Mouse (Mus musculus): ENCODE data around the gene Fanca.
A peak's percentile ranks its signal among the peaks of the same experiment; 100 is the strongest.

The Fanca gene

GRCm38 (mm10) chr8:123318467-123318911, at the start of gene Fanca:
Gene Fanca (minus strand): TSS chr8:123318576.
- ATAC-seq (ENCODE audit: insufficient number of reproducible peaks, low FRiP score, low TSS enrichment): peak; percentile 100

- ATAC-seq (ENCODE audit: insufficient number of reproducible peaks, low FRiP score, low TSS enrichment): peak; percentile 64; the same call in 1 of the 2 replicates
Observed at GRCm38 (mm10) chr8:123361082-123361739, 42.8 kb upstream of the Fanca start.

GRCm38 (mm10) chr8:123353216-123353615, 34.8 kb upstream of the Fanca start:
- no peak for ATAC-seq (ENCODE audit: insufficient number of reproducible peaks, low FRiP score, low TSS enrichment)

GRCm38 (mm10) chr8:123352786-123353185, 34.4 kb upstream of the Fanca start:
- ATAC-seq (ENCODE audit: insufficient number of reproducible peaks, low FRiP score, low TSS enrichment): no peak

- ATAC-seq (ENCODE audit: insufficient number of reproducible peaks, low FRiP score, low TSS enrichment): no peak
Observed at GRCm38 (mm10) chr8:123352118-123352517, 33.7 kb upstream of the Fanca start.

- ATAC-seq (ENCODE audit: insufficient number of reproducible peaks, low FRiP score, low TSS enrichment): no peak
Observed at GRCm38 (mm10) chr8:123349073-123349472, 30.7 kb upstream of the Fanca start.

GRCm38 (mm10) chr8:123348237-123348843, 30.0 kb upstream of the Fanca start:
- ATAC-seq (ENCODE audit: insufficient number of reproducible peaks, low FRiP score, low TSS enrichment): no peak

GRCm38 (mm10) chr8:123347293-123347692, 28.9 kb upstream of the Fanca start:
- ATAC-seq (ENCODE audit: insufficient number of reproducible peaks, low FRiP score, low TSS enrichment): no peak

- ATAC-seq (ENCODE audit: insufficient number of reproducible peaks, low FRiP score, low TSS enrichment): no peak
Observed at GRCm38 (mm10) chr8:123345856-123346255, 27.5 kb upstream of the Fanca start.

GRCm38 (mm10) chr8:123345135-123345534, 26.8 kb upstream of the Fanca start:
- no peak for ATAC-seq (ENCODE audit: insufficient number of reproducible peaks, low FRiP score, low TSS enrichment)

GRCm38 (mm10) chr8:123343422-123343821, 25.0 kb upstream of the Fanca start:
- no peak for ATAC-seq (ENCODE audit: insufficient number of reproducible peaks, low FRiP score, low TSS enrichment)

GRCm38 (mm10) chr8:123342911-123343310, 24.5 kb upstream of the Fanca start:
- no peak for ATAC-seq (ENCODE audit: insufficient number of reproducible peaks, low FRiP score, low TSS enrichment)

GRCm38 (mm10) chr8:123342253-123342652, 23.9 kb upstream of the Fanca start:
- no peak for ATAC-seq (ENCODE audit: insufficient number of reproducible peaks, low FRiP score, low TSS enrichment)

GRCm38 (mm10) chr8:123341040-123342015, 23.0 kb upstream of the Fanca start:
- no peak for ATAC-seq (ENCODE audit: insufficient number of reproducible peaks, low FRiP score, low TSS enrichment)

GRCm38 (mm10) chr8:123340071-123340470, 21.7 kb upstream of the Fanca start:
- ATAC-seq (ENCODE audit: insufficient number of reproducible peaks, low FRiP score, low TSS enrichment): no peak

GRCm38 (mm10) chr8:123337475-123337874, 19.1 kb upstream of the Fanca start:
- ATAC-seq (ENCODE audit: insufficient number of reproducible peaks, low FRiP score, low TSS enrichment): no peak

- ATAC-seq (ENCODE audit: insufficient number of reproducible peaks, low FRiP score, low TSS enrichment): no peak
Observed at GRCm38 (mm10) chr8:123334467-123334866, 16.1 kb upstream of the Fanca start.

- ATAC-seq (ENCODE audit: insufficient number of reproducible peaks, low FRiP score, low TSS enrichment): no peak
Observed at GRCm38 (mm10) chr8:123333864-123334263, 15.5 kb upstream of the Fanca start.

- peak; percentile 43; the same call in 1 of the 2 replicates for ATAC-seq (ENCODE audit: insufficient number of reproducible peaks, low FRiP score, low TSS enrichment)
Observed at GRCm38 (mm10) chr8:123333091-123333587, 14.8 kb upstream of the Fanca start.

GRCm38 (mm10) chr8:123332262-123333090, 14.1 kb upstream of the Fanca start, which contains the start of gene Spire2:
Gene Spire2 (plus strand): TSS chr8:123332713.
- peak; percentile 76 for ATAC-seq (ENCODE audit: insufficient number of reproducible peaks, low FRiP score, low TSS enrichment)

All from cerebellum, adult (tissue).